Mouse (Mus musculus) spleen, adult 2 months (tissue): ENCODE results near the gene Sdk1.

ENCODE experiments used
- CTCF ChIP-seq: fragments of 200-500 bp; IDR thresholded peaks from 2 replicates; pipeline ENCODE4 v1.5.1; 2011; ENCODE audit warnings: mild to moderate bottlenecking, inconsistent platforms; ENCODE audit not compliant: insufficient read depth, insufficient read length, insufficient replicate concordance; ENCODE audit errors: extremely low read depth
- POLR2A ChIP-seq: fragments of 200-500 bp; IDR thresholded peaks from 2 replicates; pipeline ENCODE4 v1.6.1; 2011; ENCODE audit warnings: low read depth, low read length, inconsistent platforms

DNA sequence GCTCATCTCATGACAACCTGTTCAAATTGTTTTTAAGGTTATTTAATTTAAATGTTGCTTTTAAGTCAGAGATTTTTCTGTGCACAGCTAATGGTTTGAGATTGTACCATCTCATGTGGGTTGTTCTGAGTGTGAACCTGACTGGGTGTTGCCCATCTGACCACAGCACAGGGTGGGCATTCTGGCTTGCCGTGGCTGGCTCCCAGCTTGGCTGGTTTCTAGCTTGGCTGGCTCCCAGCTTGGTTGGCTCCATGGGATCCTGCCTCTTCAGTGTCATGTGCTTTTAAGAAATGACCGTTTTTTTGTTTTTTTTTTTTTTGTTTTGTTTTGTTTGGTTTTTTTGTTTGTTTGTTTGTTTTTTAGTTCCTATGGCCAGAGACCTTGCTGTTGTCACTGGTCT lies 326.8 kb downstream of the Sdk1 start:
- TF ChIP-seq CTCF (no peak), POLR2A (no peak)
